Mouse (Mus musculus): ENCODE data around the gene Srbd1.

- TF ChIP-seq POLR2A (IDR thresholded peaks at IDR 0.05; ENCODE audit: low read depth, low read length) (no peak), CTCF (IDR thresholded peaks at IDR 0.05; ENCODE audit: borderline replicate concordance, insufficient read depth, low read length) (no peak)
Observed at GRCm38 (mm10) chr17:86030016-86030415, 115.0 kb downstream of the Srbd1 start.
